Mouse (Mus musculus) liver, embryonic 12.5 days (tissue): ENCODE measurements around the gene Cttn. TPM values are rescaled to one million over a fixed set of nuclear protein-coding genes. Genes with fewer than 3 reads are reported as not detected.

Experiments
- polyA plus RNA-seq: library from polyadenylated mRNA; unstranded; fragments of >200 nt; fragmentation: Nextera tagmentation; extraction: Ambion mirVana; gene quantifications from 2 replicates; pipeline ENCODE4 v1.2.1, GENCODE M21; 2016

Gene Cttn
- polyA plus RNA-seq, 1 experiment from 2014 or later: 65.3 TPM

Other genes starting within 250 kb of the Cttn start
- 29.1 and 29.9 TPM in 2 replicates for gene Ppfia1, start 82.7 kb upstream of the Cttn start, polyA plus RNA-seq
- 7.7 and 8.0 TPM in 2 replicates for gene Fadd, start 111.5 kb upstream of the Cttn start, polyA plus RNA-seq